Comparison of ENCODE assay signal across 9 mouse cellular contexts in genomic region chr8:4259805-4260170, GRCm38 (mm10). TPM values are rescaled to one million over a fixed set of nuclear protein-coding genes. Genes with fewer than 3 reads are reported as not detected.
DNase-seq lines count a peak whose midpoint lies in the region; ATAC-seq lines count a peak whose summit lies in the region.
"Had no signal": no experiment of that assay in that cellular context is flagged by ENCODE, and none has a peak within 500 bp of the region (broad histone marks: within the 10 kb centered on the region; RNA-seq: fewer than 3 reads in every experiment).

No protein-coding gene starts in this region.

- no peak overlapping the region for H3K9ac ChIP-seq in kidney, embryonic 15.5 days
- H3K9ac ChIP-seq in embryonic facial prominence, embryonic 14.5 days (ENCODE audit: low read depth, low read length) = peak overlapping the region; percentile 82; the same call in 1 of the 2 replicates
- H3K9ac ChIP-seq in hindbrain, embryonic 14.5 days = peak overlapping the region; percentile 75
- 0 out of 2 replicates have a peak overlapping the region, but pooled peaks have one; percentile 23 for H3K9ac ChIP-seq in midbrain, embryonic 14.5 days (replicated peaks; ENCODE audit: low read length)

- H3K4me3 ChIP-seq in kidney, embryonic 15.5 days (replicated peaks) = peak overlapping the region; percentile 71; the same call in 1 of the 2 replicates
- H3K4me3 ChIP-seq in embryonic facial prominence, embryonic 14.5 days (ENCODE audit: low read depth, low read length) = no peak overlapping the region
- H3K4me3 ChIP-seq in hindbrain, embryonic 14.5 days (replicated peaks; ENCODE audit: low read length) = peak overlapping the region; percentile 53; the same call in 1 of the 2 replicates
- no peak overlapping the region; the same call in 1 of the 2 replicates for H3K4me3 ChIP-seq in midbrain, embryonic 14.5 days (replicated peaks; ENCODE audit: low read depth, low read length)

- H3K9me3 ChIP-seq in kidney, embryonic 15.5 days (replicated peaks) = no peaks in the 10 kb centered on the region
- no peaks in the 10 kb centered on the region for H3K9me3 ChIP-seq in embryonic facial prominence, embryonic 14.5 days (ENCODE audit: control insufficient read depth, low read length)
- H3K9me3 ChIP-seq in hindbrain, embryonic 14.5 days (ENCODE audit: control insufficient read depth, low read length) = no peaks in the 10 kb centered on the region
- no peaks in the 10 kb centered on the region for H3K9me3 ChIP-seq in midbrain, embryonic 14.5 days (ENCODE audit: control insufficient read depth, low read length)

- peaks cover 31% of the 10 kb centered on the region for H3K4me1 ChIP-seq in kidney, embryonic 15.5 days
- H3K4me1 ChIP-seq in embryonic facial prominence, embryonic 14.5 days (ENCODE audit: control insufficient read depth, insufficient read depth, low read length) = peaks cover 7% of the 10 kb centered on the region; the same call in 1 of the 2 replicates
- peaks cover 16% of the 10 kb centered on the region for H3K4me1 ChIP-seq in hindbrain, embryonic 14.5 days (replicated peaks; ENCODE audit: control insufficient read depth, insufficient read depth, low read length)
- H3K4me1 ChIP-seq in midbrain, embryonic 14.5 days (ENCODE audit: control insufficient read depth, insufficient read depth, low read length) = peaks cover 16% of the 10 kb centered on the region

- 80% methylated on average over 4 of the region's 4 CpGs for WGBS in kidney, embryonic 15.5 days
- 77% methylated on average over 4 of the region's 4 CpGs for WGBS in embryonic facial prominence, embryonic 14.5 days
- 91% methylated on average over 4 of the region's 4 CpGs for WGBS in hindbrain, embryonic 14.5 days
- WGBS in midbrain, embryonic 14.5 days = 88% methylated on average over 4 of the region's 4 CpGs

- peaks cover 71% of the 10 kb centered on the region for H3K36me3 ChIP-seq in kidney, embryonic 15.5 days
- peaks cover 75% of the 10 kb centered on the region for H3K36me3 ChIP-seq in embryonic facial prominence, embryonic 14.5 days (ENCODE audit: control insufficient read depth, insufficient read depth, low read length)
- peaks cover 73% of the 10 kb centered on the region for H3K36me3 ChIP-seq in hindbrain, embryonic 14.5 days (replicated peaks; ENCODE audit: control insufficient read depth, insufficient read depth)
- H3K36me3 ChIP-seq in midbrain, embryonic 14.5 days (ENCODE audit: control insufficient read depth, insufficient read depth, low read length) = peaks cover 81% of the 10 kb centered on the region

- DNase-seq in kidney, adult 9 months = no peak
- DNase-seq in embryonic facial prominence, embryonic 14.5 days (ENCODE audit: low spot score) = no peak
- no peak for DNase-seq in hindbrain, embryonic 14.5 days (ENCODE audit: low spot score)
- no peak for DNase-seq in midbrain, embryonic 14.5 days
- DNase-seq in embryo, embryonic 11 days = no peak
- no peak for DNase-seq in layer of hippocampus, adult 9-10 months (ENCODE audit: low spot score)
- no peak for DNase-seq in layer of hippocampus, adult 9-11 months

- 0 out of 2 replicates have a peak overlapping the region, but pooled peaks have one; percentile 81 for H3K4me2 ChIP-seq in kidney, embryonic 15.5 days
- H3K4me2 ChIP-seq in embryonic facial prominence, embryonic 14.5 days (ENCODE audit: low read depth, low read length) = peak overlapping the region; percentile 75; the same call in 1 of the 2 replicates
- peak overlapping the region; percentile 61 for H3K4me2 ChIP-seq in hindbrain, embryonic 14.5 days (replicated peaks)
- peak overlapping the region; percentile 81 for H3K4me2 ChIP-seq in midbrain, embryonic 14.5 days (ENCODE audit: low read length)

- no peaks in the 10 kb centered on the region for H3K27me3 ChIP-seq in kidney, embryonic 15.5 days
- H3K27me3 ChIP-seq in embryonic facial prominence, embryonic 14.5 days (replicated peaks; ENCODE audit: control insufficient read depth, insufficient read depth, low read length) = no peaks in the 10 kb centered on the region
- no peaks in the 10 kb centered on the region for H3K27me3 ChIP-seq in hindbrain, embryonic 14.5 days (ENCODE audit: control insufficient read depth, insufficient read depth, low read length)
- H3K27me3 ChIP-seq in midbrain, embryonic 14.5 days (ENCODE audit: control insufficient read depth, insufficient read depth, low read length) = no peaks in the 10 kb centered on the region
- H3K27me3 ChIP-seq: CH12.LX had no signal

- peak overlapping the region; percentile 84 for H3K27ac ChIP-seq in kidney, embryonic 15.5 days
- peak overlapping the region; percentile 65; the same call in 1 of the 2 replicates for H3K27ac ChIP-seq in embryonic facial prominence, embryonic 14.5 days (replicated peaks; ENCODE audit: low read depth, low read length)
- peak overlapping the region; percentile 88 for H3K27ac ChIP-seq in hindbrain, embryonic 14.5 days
- H3K27ac ChIP-seq in midbrain, embryonic 14.5 days (replicated peaks; ENCODE audit: low read depth, low read length) = peak overlapping the region; percentile 96

- ATAC-seq in kidney, embryonic 15.5 days (replicated peaks; ENCODE audit: low FRiP score) = no peak
- no peak for ATAC-seq in embryonic facial prominence, embryonic 14.5 days (ENCODE audit: low read depth)
- ATAC-seq in hindbrain, embryonic 14.5 days (ENCODE audit: low FRiP score) = no peak
- no peak for ATAC-seq in midbrain, embryonic 14.5 days (ENCODE audit: low FRiP score, low TSS enrichment)

RNA-seq across cellular contexts. Expression of gene Ctxn1, which starts 0.7 kb away (rescaled TPM):
- polyA plus RNA-seq in kidney, embryonic 15.5 days (2015; fragmentation: Nextera tagmentation; extraction: Ambion mirVana) = 98.6 and 110 TPM in 2 replicates
- polyA plus RNA-seq in embryonic facial prominence, embryonic 14.5 days (2014; fragmentation: Nextera tagmentation; extraction: Ambion mirVana) = 49.3 and 59.1 TPM in 2 replicates
- polyA plus RNA-seq in hindbrain, embryonic 14.5 days (2014; fragmentation: Nextera tagmentation; extraction: Ambion mirVana) = 219 and 235 TPM in 2 replicates
- 210 and 240 TPM in 2 replicates for polyA plus RNA-seq in midbrain, embryonic 14.5 days (2014; fragmentation: Nextera tagmentation; extraction: Ambion mirVana)

RNA-seq across cellular contexts. Expression of gene Snapc2, which starts 6.9 kb away (rescaled TPM):
- polyA plus RNA-seq in kidney, embryonic 15.5 days (2015; fragmentation: Nextera tagmentation; extraction: Ambion mirVana) = 56.1 and 62.9 TPM in 2 replicates
- 45.0 and 50.6 TPM in 2 replicates for polyA plus RNA-seq in embryonic facial prominence, embryonic 14.5 days (2014; fragmentation: Nextera tagmentation; extraction: Ambion mirVana)
- polyA plus RNA-seq in hindbrain, embryonic 14.5 days (2014; fragmentation: Nextera tagmentation; extraction: Ambion mirVana) = 62.3 and 65.1 TPM in 2 replicates
- 58.6 and 69.4 TPM in 2 replicates for polyA plus RNA-seq in midbrain, embryonic 14.5 days (2014; fragmentation: Nextera tagmentation; extraction: Ambion mirVana)

RNA-seq across cellular contexts. Expression of gene Tgfbr3l, which starts 11.8 kb away (rescaled TPM):
- polyA plus RNA-seq in kidney, embryonic 15.5 days (2015; fragmentation: Nextera tagmentation; extraction: Ambion mirVana) = 3.8 and 6.5 TPM in 2 replicates
- 3.3 and 5.0 TPM in 2 replicates for polyA plus RNA-seq in embryonic facial prominence, embryonic 14.5 days (2014; fragmentation: Nextera tagmentation; extraction: Ambion mirVana)
- 2.5 and 3.3 TPM in 2 replicates for polyA plus RNA-seq in hindbrain, embryonic 14.5 days (2014; fragmentation: Nextera tagmentation; extraction: Ambion mirVana)
- 4.6 and 5.0 TPM in 2 replicates for polyA plus RNA-seq in midbrain, embryonic 14.5 days (2014; fragmentation: Nextera tagmentation; extraction: Ambion mirVana)

RNA-seq across cellular contexts. Expression of gene Timm44, which starts 15.9 kb away (rescaled TPM):
- polyA plus RNA-seq in kidney, embryonic 15.5 days (2015; fragmentation: Nextera tagmentation; extraction: Ambion mirVana) = 64.5 and 69.5 TPM in 2 replicates
- polyA plus RNA-seq in embryonic facial prominence, embryonic 14.5 days (2014; fragmentation: Nextera tagmentation; extraction: Ambion mirVana) = 65.4 and 71.9 TPM in 2 replicates
- polyA plus RNA-seq in hindbrain, embryonic 14.5 days (2014; fragmentation: Nextera tagmentation; extraction: Ambion mirVana) = 49.1 and 51.8 TPM in 2 replicates
- 45.1 and 47.2 TPM in 2 replicates for polyA plus RNA-seq in midbrain, embryonic 14.5 days (2014; fragmentation: Nextera tagmentation; extraction: Ambion mirVana)

RNA-seq across cellular contexts. Expression of gene Gm49320, which starts 21.1 kb away (rescaled TPM):
- polyA plus RNA-seq in kidney, embryonic 15.5 days (2015; fragmentation: Nextera tagmentation; extraction: Ambion mirVana) = 0.86 and 0.91 TPM in 2 replicates
- 0.33 and 1.1 TPM in 2 replicates for polyA plus RNA-seq in embryonic facial prominence, embryonic 14.5 days (2014; fragmentation: Nextera tagmentation; extraction: Ambion mirVana)
- polyA plus RNA-seq in hindbrain, embryonic 14.5 days (2014; fragmentation: Nextera tagmentation; extraction: Ambion mirVana) = 1.0 and 1.6 TPM in 2 replicates
- polyA plus RNA-seq in midbrain, embryonic 14.5 days (2014; fragmentation: Nextera tagmentation; extraction: Ambion mirVana) = 0.70 and 0.80 TPM in 2 replicates

Comparison
In these comparisons a context has a peak if more than half of its experiments do, and no peak if none do; other contexts are left out.
1. H3K4me3 ChIP-seq: peak in kidney, embryonic 15.5 days (single experiment) and hindbrain, embryonic 14.5 days (single experiment); none in embryonic facial prominence, embryonic 14.5 days (single experiment) and midbrain, embryonic 14.5 days (single experiment).
2. Peak in every context shown above with its lines, with median percentiles within 50 percentile points of each other: H3K27ac ChIP-seq and H3K4me2 ChIP-seq.